Mouse (Mus musculus): ENCODE measurements at regions not wholly inside any gene's neighbourhood (a gene's known extent, or its start where the extent isn't known, plus 50 kb on each side); places are given as distances from the start of the nearest gene placed in this dataset.

GRCm38 (mm10) chr10:16538379-16538778, 1184.6 kb upstream of the Cited2 start:
- WGBS: 50% methylated on average over 1 of the region's 1 CpGs
- Histone ChIP-seq H3K27ac (replicated peaks in 1 of 2; ENCODE audit: control insufficient read depth in 1 of 2, insufficient read depth in 1 of 2, low read depth in 2 of 2, low read length in 2 of 2) (no peak overlapping the region), H3K9ac (ENCODE audit: low read length) (no peak overlapping the region), H3K4me2 (ENCODE audit: low read length) (no peak overlapping the region), H3K4me1 (ENCODE audit: control insufficient read depth in 2 of 2, insufficient read depth in 2 of 2, low read length in 2 of 2) (no peaks in the 10 kb centered on the region), H3K4me3 (ENCODE audit: control insufficient read depth in 1 of 2, insufficient read depth in 1 of 2, low read depth in 1 of 2, low read length in 2 of 2) (no peak overlapping the region), H3K36me3 (ENCODE audit: control insufficient read depth, insufficient read depth, low read length) (no peaks in the 10 kb centered on the region), H3K27me3 (ENCODE audit: control insufficient read depth, insufficient read depth, low read length) (no peaks in the 10 kb centered on the region), H3K9me3 (ENCODE audit: control insufficient read depth, low read length) (no peaks in the 10 kb centered on the region)
- ATAC-seq (ENCODE audit: insufficient number of reproducible peaks, insufficient read depth, low FRiP score, low read depth): no peak

GRCm38 (mm10) chr10:16545445-16545844, 1177.6 kb upstream of the Cited2 start:
- peak overlapping the region; percentile 65 to 67; a peak in 3 of 4 replicates for H3K27ac ChIP-seq (replicated peaks in 1 of 2; ENCODE audit: control insufficient read depth in 1 of 2, insufficient read depth in 1 of 2, low read depth in 2 of 2, low read length in 2 of 2)
- H3K9ac ChIP-seq (ENCODE audit: low read length): no peak overlapping the region
- H3K4me2 ChIP-seq (ENCODE audit: low read length): no peak overlapping the region
- no peaks in the 10 kb centered on the region for H3K27me3 ChIP-seq (ENCODE audit: control insufficient read depth, insufficient read depth, low read length)
- peaks cover 2 to 10% of the 10 kb centered on the region in 2 experiments; a peak in 3 of 4 replicates for H3K4me1 ChIP-seq (ENCODE audit: control insufficient read depth in 2 of 2, insufficient read depth in 2 of 2, low read length in 2 of 2)
- H3K9me3 ChIP-seq (ENCODE audit: control insufficient read depth, low read length): no peaks in the 10 kb centered on the region
- WGBS: 14% methylated on average over 1 of the region's 1 CpGs
- H3K4me3 ChIP-seq (ENCODE audit: control insufficient read depth in 1 of 2, insufficient read depth in 1 of 2, low read depth in 1 of 2, low read length in 2 of 2): no peak overlapping the region
- no peaks in the 10 kb centered on the region for H3K36me3 ChIP-seq (ENCODE audit: control insufficient read depth, insufficient read depth, low read length)
- 0 out of 2 replicates have a peak, but pooled peaks have one; percentile 47 for ATAC-seq (ENCODE audit: insufficient number of reproducible peaks, insufficient read depth, low FRiP score, low read depth)

GRCm38 (mm10) chr10:16552861-16553635, 1170.0 kb upstream of the Cited2 start:
- no peak for ATAC-seq (ENCODE audit: insufficient number of reproducible peaks, insufficient read depth, low FRiP score, low read depth)
- Histone ChIP-seq H3K27ac (replicated peaks in 1 of 2; ENCODE audit: control insufficient read depth in 1 of 2, insufficient read depth in 1 of 2, low read depth in 2 of 2, low read length in 2 of 2) (no peak overlapping the region), H3K4me3 (ENCODE audit: control insufficient read depth in 1 of 2, insufficient read depth in 1 of 2, low read depth in 1 of 2, low read length in 2 of 2) (no peak overlapping the region), H3K4me1 (ENCODE audit: control insufficient read depth in 2 of 2, insufficient read depth in 2 of 2, low read length in 2 of 2) (no peaks in the 10 kb centered on the region), H3K4me2 (ENCODE audit: low read length) (no peak overlapping the region), H3K36me3 (ENCODE audit: control insufficient read depth, insufficient read depth, low read length) (no peaks in the 10 kb centered on the region), H3K9ac (ENCODE audit: low read length) (no peak overlapping the region), H3K9me3 (ENCODE audit: control insufficient read depth, low read length) (no peaks in the 10 kb centered on the region), H3K27me3 (ENCODE audit: control insufficient read depth, insufficient read depth, low read length) (no peaks in the 10 kb centered on the region)
- WGBS: 64% methylated on average over 3 of the region's 3 CpGs

- H3K27ac ChIP-seq (replicated peaks in 1 of 2; ENCODE audit: control insufficient read depth in 1 of 2, insufficient read depth in 1 of 2, low read depth in 2 of 2, low read length in 2 of 2): no peak overlapping the region
- H3K36me3 ChIP-seq (ENCODE audit: control insufficient read depth, insufficient read depth, low read length): no peaks in the 10 kb centered on the region
- whole genome bisulfite sequencing: 58% methylated on average over 1 of the region's 1 CpGs
- H3K4me3 ChIP-seq (ENCODE audit: control insufficient read depth in 1 of 2, insufficient read depth in 1 of 2, low read depth in 1 of 2, low read length in 2 of 2): no peak overlapping the region
- peaks cover 0 to 3% of the 10 kb centered on the region in 2 experiments; a peak in 1 of 4 replicates for H3K4me1 ChIP-seq (ENCODE audit: control insufficient read depth in 2 of 2, insufficient read depth in 2 of 2, low read length in 2 of 2)
- H3K27me3 ChIP-seq (ENCODE audit: control insufficient read depth, insufficient read depth, low read length): no peaks in the 10 kb centered on the region
- no peak for ATAC-seq (ENCODE audit: insufficient number of reproducible peaks, insufficient read depth, low FRiP score, low read depth)
- no peaks in the 10 kb centered on the region for H3K9me3 ChIP-seq (ENCODE audit: control insufficient read depth, low read length)
- H3K9ac ChIP-seq (ENCODE audit: low read length): no peak overlapping the region
- H3K4me2 ChIP-seq (ENCODE audit: low read length): no peak overlapping the region
Measured at GRCm38 (mm10) chr10:16574568-16574967, 1148.5 kb upstream of the Cited2 start.

GRCm38 (mm10) chr10:16578554-16579078, 1144.4 kb upstream of the Cited2 start:
- H3K4me2 ChIP-seq (ENCODE audit: low read length): no peak overlapping the region
- H3K4me3 ChIP-seq (ENCODE audit: control insufficient read depth in 1 of 2, insufficient read depth in 1 of 2, low read depth in 1 of 2, low read length in 2 of 2): no peak overlapping the region
- 63% methylated on average over 4 of the region's 4 CpGs for WGBS
- no peak overlapping the region for H3K9ac ChIP-seq (ENCODE audit: low read length)
- H3K4me1 ChIP-seq (ENCODE audit: control insufficient read depth in 2 of 2, insufficient read depth in 2 of 2, low read length in 2 of 2): no peaks in the 10 kb centered on the region
- H3K27me3 ChIP-seq (ENCODE audit: control insufficient read depth, insufficient read depth, low read length): no peaks in the 10 kb centered on the region
- no peak for ATAC-seq (ENCODE audit: insufficient number of reproducible peaks, insufficient read depth, low FRiP score, low read depth)
- no peaks in the 10 kb centered on the region for H3K9me3 ChIP-seq (ENCODE audit: control insufficient read depth, low read length)
- H3K27ac ChIP-seq (replicated peaks in 1 of 2; ENCODE audit: control insufficient read depth in 1 of 2, insufficient read depth in 1 of 2, low read depth in 2 of 2, low read length in 2 of 2): no peak overlapping the region
- no peaks in the 10 kb centered on the region for H3K36me3 ChIP-seq (ENCODE audit: control insufficient read depth, insufficient read depth, low read length)

- no peak overlapping the region for H3K4me3 ChIP-seq (ENCODE audit: control insufficient read depth in 1 of 2, insufficient read depth in 1 of 2, low read depth in 1 of 2, low read length in 2 of 2)
- no peak for ATAC-seq (ENCODE audit: insufficient number of reproducible peaks, insufficient read depth, low FRiP score, low read depth)
- H3K4me2 ChIP-seq (ENCODE audit: low read length): no peak overlapping the region
- no peaks in the 10 kb centered on the region for H3K4me1 ChIP-seq (ENCODE audit: control insufficient read depth in 2 of 2, insufficient read depth in 2 of 2, low read length in 2 of 2)
- H3K9me3 ChIP-seq (ENCODE audit: control insufficient read depth, low read length): no peaks in the 10 kb centered on the region
- no peak overlapping the region for H3K9ac ChIP-seq (ENCODE audit: low read length)
- no peaks in the 10 kb centered on the region for H3K27me3 ChIP-seq (ENCODE audit: control insufficient read depth, insufficient read depth, low read length)
- H3K36me3 ChIP-seq (ENCODE audit: control insufficient read depth, insufficient read depth, low read length): no peaks in the 10 kb centered on the region
- no peak overlapping the region for H3K27ac ChIP-seq (replicated peaks in 1 of 2; ENCODE audit: control insufficient read depth in 1 of 2, insufficient read depth in 1 of 2, low read depth in 2 of 2, low read length in 2 of 2)
- 86% methylated on average over 3 of the region's 3 CpGs for WGBS
Measured at GRCm38 (mm10) chr10:16580200-16580599, 1142.8 kb upstream of the Cited2 start.

- Histone ChIP-seq H3K4me1 (ENCODE audit: control insufficient read depth in 2 of 2, insufficient read depth in 2 of 2, low read length in 2 of 2) (peaks cover 0 to 9% of the 10 kb centered on the region in 2 experiments; a peak in 2 of 4 replicates), H3K27ac (replicated peaks in 1 of 2; ENCODE audit: control insufficient read depth in 1 of 2, insufficient read depth in 1 of 2, low read depth in 2 of 2, low read length in 2 of 2) (peak overlapping the region; percentile 42 to 49; a peak in 3 of 4 replicates), H3K9ac (ENCODE audit: low read length) (no peak overlapping the region), H3K9me3 (ENCODE audit: control insufficient read depth, low read length) (no peaks in the 10 kb centered on the region), H3K27me3 (ENCODE audit: control insufficient read depth, insufficient read depth, low read length) (no peaks in the 10 kb centered on the region), H3K4me3 (ENCODE audit: control insufficient read depth in 1 of 2, insufficient read depth in 1 of 2, low read depth in 1 of 2, low read length in 2 of 2) (no peak overlapping the region), H3K36me3 (ENCODE audit: control insufficient read depth, insufficient read depth, low read length) (no peaks in the 10 kb centered on the region), H3K4me2 (ENCODE audit: low read length) (0 out of 2 replicates have a peak overlapping the region, but pooled peaks have one; percentile 16)
- WGBS: 51% methylated on average over 2 of the region's 2 CpGs
- ATAC-seq (ENCODE audit: insufficient number of reproducible peaks, insufficient read depth, low FRiP score, low read depth): no peak
Measured at GRCm38 (mm10) chr10:16588833-16589232, 1134.2 kb upstream of the Cited2 start.

Measured in heart, embryonic 14.5 days (tissue).